Mouse (Mus musculus) splenic B cell, adult 2 months (primary cell): Measurements from ENCODE around the gene Tnfsf13b.

Source experiments
- DNase-seq: peaks from one replicate; pipeline ENCODE4 v3.0.0-alpha.2; 2011; ENCODE audit warnings: low read depth, low spot score
- H3K27me3 ChIP-seq: 2 replicates; pipeline ENCODE4 v1.6.1; 2012; ENCODE audit warnings: mild to moderate bottlenecking, low read length, moderate library complexity, mixed read lengths; ENCODE audit not compliant: control insufficient read depth, poor library complexity, insufficient read depth, severe bottlenecking
- H3K36me3 ChIP-seq: 2 replicates; pipeline ENCODE4 v1.6.1; 2012; ENCODE audit warnings: mild to moderate bottlenecking, low read length, moderate library complexity, mixed read lengths; ENCODE audit not compliant: control insufficient read depth, poor library complexity, insufficient read depth, severe bottlenecking

The Tnfsf13b gene

DNA sequence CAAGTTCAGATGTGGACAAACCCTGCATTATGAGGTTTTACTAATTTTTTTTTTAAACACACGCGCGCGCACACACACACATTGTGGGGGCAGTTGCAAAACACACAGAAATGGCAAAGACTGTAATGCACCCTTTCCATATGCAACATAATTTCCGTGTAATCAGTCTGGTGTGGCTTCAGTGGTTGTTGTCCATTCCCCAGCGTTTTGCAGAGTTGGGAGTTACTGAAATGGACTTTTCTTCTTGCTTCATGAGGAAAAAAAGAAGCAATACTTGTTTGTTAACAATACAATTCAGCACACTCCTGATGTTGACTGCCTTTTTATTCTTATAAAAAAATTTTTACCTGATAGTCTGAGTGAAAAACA is 1.4 kb downstream of the Tnfsf13b start:
- no peaks in the 10 kb centered on the region for H3K36me3 ChIP-seq
- DNase-seq: no peak
- no peaks in the 10 kb centered on the region; the same call in 1 of the 2 replicates for H3K27me3 ChIP-seq

DNA sequence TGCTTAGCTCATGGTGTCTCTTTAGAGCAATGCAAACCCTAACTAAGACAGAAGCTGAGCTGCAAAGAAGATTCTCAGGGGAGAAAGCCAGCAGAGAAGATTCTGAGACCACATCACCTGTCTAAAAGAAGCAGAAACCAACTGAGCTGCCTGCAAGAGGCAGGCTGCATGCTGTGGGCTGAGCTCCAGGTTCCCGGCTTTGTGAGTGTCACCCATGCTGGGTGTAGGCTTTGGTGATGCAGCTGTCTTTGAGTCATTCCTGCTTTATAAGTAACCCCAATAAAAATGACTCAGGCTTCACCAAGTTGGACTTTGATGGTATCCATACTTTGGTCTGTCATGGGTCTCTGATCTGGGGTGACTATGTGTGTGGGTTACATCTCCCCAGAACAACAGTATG is 10.0 kb downstream of the Tnfsf13b start:
- DNase-seq: no peak
- H3K36me3 ChIP-seq: no peaks in the 10 kb centered on the region
- H3K27me3 ChIP-seq: no peaks in the 10 kb centered on the region

DNA sequence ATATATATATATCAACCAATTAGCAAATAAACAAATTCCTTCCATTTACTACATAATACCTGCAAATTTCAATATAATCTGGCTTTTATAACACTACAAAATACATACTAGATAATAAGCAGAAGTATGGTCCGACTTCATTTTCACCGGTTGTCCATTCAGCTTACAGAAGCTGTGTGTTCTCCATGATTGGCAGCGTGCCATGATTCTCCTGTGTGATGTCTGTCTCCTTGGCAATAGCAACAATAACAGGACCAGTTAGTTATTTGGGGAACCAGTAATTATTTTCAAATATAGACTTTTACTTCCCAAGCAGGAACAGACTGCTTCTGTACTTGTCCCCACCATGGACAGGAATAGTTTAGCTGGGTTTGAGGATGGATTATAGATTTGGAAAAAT is 11.0 kb downstream of the Tnfsf13b start:
- Histone ChIP-seq H3K36me3 (no peaks in the 10 kb centered on the region), H3K27me3 (no peaks in the 10 kb centered on the region)
- no peak for DNase-seq

DNA sequence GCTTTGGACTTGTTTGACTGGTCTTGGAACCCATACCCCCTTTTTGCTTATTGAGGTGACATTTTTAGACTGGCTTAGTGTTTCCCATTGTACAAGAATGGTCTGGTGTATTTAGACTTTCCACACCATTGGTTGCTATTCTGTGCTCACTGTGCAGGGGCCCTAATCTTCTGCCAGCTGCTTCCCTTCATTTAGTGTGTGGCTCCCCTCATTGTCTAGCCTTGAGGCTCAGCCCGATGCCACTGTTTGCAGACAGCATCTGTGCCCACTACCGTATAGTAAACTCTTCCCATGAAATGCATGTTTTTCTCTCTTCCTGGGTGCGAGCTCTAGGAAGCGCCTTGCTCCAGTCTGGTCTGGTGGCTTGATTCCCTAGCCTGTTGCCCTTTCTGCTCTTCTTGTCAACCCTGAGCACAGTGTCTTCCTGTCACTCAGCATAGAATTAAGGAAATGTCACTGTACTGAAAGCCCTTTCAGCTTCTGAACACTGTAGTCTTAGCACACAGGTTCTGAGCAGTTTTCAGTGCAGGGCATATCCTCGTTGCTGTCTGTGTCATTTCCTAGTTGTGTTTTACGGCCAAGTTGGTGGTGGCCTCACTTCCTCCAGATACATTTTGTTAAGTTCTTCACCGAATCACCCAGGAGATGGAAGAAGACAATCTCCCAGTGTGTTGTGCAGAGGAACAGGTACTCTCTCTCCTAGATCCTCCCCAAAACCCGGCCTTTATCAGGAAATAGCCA is 24.2 kb downstream of the Tnfsf13b start:
- Histone ChIP-seq H3K36me3 (no peaks in the 10 kb centered on the region), H3K27me3 (no peaks in the 10 kb centered on the region)
- no peak for DNase-seq

DNA sequence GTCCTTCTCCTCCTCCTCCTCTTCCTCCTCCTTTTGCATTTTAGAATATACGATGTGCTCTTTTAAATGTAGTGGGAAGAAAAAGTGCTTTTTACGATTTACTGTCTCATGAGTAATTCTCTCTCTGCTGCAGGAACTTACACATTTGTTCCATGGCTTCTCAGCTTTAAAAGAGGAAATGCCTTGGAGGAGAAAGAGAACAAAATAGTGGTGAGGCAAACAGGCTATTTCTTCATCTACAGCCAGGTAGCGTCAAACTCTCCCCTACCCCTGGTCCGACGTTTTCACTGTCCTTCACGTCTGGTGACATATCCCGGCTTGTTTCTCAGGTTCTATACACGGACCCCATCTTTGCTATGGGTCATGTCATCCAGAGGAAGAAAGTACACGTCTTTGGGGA is 24.9 kb downstream of the Tnfsf13b start:
- no peak for DNase-seq

DNA sequence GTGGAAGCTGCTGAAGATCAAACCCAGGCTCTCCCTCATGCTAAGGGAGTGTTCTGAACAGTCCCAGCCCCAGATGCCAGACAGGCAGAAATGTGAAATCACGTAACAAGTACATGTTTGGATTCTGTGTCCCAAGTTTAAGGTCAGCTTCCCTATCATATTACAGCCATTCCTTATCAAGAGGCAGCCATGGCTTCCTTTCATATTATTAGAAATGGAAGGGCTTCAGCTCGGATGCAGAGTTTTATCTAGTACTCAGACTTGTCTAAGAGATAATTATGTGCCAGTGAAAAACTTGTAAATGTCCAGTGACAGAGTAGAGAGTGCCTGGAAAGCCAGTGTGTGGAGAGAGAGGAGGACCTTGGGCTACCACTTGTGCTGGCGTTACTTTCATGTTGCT is 34.6 kb downstream of the Tnfsf13b start:
- Histone ChIP-seq H3K27me3 (no peaks in the 10 kb centered on the region), H3K36me3 (no peaks in the 10 kb centered on the region)
- DNase-seq: no peak

More for the DNA sequence above, 24.9 kb downstream of the Tnfsf13b start:
- H3K27me3 ChIP-seq: no peaks in the 10 kb centered on the region
- no peaks in the 10 kb centered on the region for H3K36me3 ChIP-seq

DNA sequence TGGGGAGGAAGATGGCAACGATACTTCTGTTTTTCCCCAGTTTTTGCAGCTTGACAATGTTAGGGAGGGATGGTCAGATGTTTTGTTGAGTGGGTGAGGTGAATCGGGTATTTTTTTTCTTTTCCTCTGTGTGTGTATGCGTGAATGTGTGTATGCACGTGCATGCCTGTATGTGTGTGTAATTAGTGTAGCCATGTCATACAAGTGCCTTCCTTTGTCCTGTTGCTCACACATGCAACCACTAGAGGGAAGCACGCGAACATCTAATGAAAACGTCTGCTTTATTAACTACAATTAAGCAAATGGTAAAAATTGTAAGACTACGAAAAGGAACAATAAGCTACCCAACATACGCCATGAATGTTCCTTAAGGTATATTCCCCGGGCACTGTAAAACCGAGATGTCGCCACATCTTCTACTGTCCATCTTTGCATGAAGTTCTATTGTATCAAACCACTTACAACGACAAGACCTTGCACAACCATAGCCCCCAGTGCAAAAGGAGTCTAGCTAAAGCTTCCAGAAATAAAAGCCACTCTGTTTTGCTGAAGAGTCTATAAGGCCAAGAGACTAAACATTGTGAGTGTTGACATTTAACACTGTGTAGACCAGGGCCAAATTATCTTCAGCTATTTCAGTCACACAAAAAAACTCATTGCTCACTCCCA is 37.7 kb downstream of the Tnfsf13b start:
- Histone ChIP-seq H3K36me3 (no peaks in the 10 kb centered on the region), H3K27me3 (no peaks in the 10 kb centered on the region)
- peak; percentile 7 for DNase-seq

DNA sequence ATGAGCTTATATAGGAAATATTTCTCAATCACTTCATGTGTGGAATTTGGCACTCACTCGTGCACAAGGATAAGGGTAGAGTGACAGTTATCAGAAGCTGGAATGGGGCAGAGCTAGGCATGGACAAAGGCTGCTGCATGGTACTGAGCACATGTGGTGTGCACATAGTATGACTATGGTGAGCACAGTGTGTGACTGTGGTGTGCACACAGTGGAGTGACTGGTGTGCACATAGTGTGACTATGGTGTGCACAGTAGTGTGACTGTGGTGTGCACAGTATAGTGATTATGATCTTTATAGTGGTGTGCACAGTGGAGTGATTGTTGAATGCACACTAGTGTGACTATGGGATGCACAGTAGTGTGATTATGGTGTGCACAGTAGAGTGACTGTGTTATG is 39.5 kb downstream of the Tnfsf13b start:
- no peaks in the 10 kb centered on the region for H3K36me3 ChIP-seq
- no peaks in the 10 kb centered on the region for H3K27me3 ChIP-seq
- DNase-seq: no peak

DNA sequence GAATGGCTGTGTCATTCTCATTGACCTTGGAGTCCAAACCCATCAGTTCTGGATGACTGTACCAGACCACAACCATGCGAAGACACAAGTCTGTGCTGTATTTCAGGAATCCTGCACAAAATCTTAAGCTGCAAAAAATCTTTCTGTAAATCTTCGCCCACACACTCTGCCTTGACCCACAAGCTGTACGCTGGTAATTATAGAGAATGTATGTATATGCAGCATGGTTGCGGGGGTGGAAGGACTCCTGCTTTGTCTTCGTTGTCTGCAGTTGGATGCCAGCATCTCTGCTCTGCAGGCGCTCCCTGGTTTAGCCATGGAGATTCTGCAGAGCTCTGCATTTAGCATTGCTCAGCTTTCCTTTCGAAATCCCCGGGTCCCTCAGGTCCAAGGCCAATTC is 42.9 kb downstream of the Tnfsf13b start:
- DNase-seq: no peak
- no peaks in the 10 kb centered on the region for H3K36me3 ChIP-seq
- no peaks in the 10 kb centered on the region for H3K27me3 ChIP-seq

DNA sequence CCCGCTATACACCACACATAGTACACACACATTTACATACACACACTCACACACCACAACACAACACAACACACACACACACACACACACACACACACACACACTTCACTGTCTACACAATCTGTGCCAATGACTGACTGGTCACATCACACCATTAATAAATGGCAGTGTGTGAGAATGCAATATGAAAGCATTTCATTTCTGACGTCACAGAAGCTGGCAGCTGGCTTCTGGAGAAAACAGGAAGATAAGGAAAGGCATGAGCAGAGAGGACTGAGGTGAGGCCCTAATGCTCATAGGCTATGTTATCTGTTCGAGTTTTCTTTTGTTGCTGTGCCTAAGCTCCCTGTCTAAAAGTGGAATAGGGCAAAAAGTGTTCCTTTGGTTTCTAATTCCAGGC is 45.3 kb downstream of the Tnfsf13b start:
- DNase-seq: no peak
- Histone ChIP-seq H3K36me3 (no peaks in the 10 kb centered on the region), H3K27me3 (no peaks in the 10 kb centered on the region)

DNA sequence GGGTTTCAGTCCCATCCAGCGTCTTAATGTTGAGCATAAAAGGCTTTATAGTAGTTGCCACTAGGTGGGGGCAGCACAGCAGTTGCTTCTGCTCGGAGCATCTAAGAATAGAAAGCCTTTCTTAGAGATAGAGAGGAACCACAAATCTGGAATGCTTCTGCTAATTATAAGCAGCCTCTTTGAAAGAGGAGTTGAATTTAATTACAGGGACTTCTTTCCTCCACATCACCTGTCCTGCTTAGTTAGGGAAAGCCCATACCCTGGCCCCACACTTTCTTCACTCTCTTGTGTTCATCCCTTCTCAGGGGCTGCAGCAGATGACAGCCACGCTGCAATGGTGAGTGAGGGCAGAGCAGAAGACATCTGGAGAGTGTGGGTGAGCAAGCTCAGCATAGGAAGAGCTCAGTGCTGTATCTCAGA is 47.3 kb downstream of the Tnfsf13b start:
- DNase-seq: no peak
- Histone ChIP-seq H3K36me3 (no peaks in the 10 kb centered on the region), H3K27me3 (no peaks in the 10 kb centered on the region)

DNA sequence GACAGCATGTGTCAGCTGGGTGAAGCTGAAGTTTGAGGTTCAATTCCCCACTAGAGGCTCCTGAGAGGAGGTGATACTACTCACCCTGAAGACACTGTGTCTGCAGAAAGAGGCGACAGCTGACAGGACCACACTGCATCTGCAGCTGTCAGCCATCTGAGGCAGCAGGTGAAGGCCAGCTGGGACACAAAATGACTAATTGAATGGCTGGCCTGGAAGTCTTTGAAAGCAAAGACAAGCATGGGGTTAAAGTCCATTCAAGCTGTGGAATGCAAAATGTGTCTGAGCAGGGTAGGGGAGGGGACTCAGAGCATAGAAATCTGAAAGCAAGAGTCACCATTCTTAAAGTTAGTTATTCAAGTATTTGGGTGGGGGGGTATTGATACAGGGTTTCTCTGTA is 54.7 kb downstream of the Tnfsf13b start:
- Histone ChIP-seq H3K27me3 (no peaks in the 10 kb centered on the region), H3K36me3 (no peaks in the 10 kb centered on the region)
- DNase-seq: no peak

DNA sequence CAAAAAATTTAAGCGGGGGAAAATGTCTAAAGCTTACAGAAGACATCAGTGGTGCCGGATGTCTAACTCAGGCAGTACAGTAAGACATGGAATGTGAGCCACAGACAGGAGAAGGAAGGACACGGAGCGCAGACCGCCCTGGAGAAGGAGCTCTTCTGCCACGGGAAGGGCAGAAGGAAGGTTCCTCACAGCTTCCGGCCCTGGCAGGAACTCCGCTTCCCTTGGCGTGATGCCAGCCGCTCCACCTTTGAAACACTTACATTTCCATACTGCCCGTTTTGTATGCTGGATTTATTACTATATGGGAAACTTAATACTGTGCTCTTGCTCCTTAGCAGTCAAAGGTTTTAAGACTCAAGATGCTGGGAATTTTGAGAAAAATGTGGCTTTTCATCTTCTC is 60.6 kb downstream of the Tnfsf13b start:
- no peak for DNase-seq
- H3K36me3 ChIP-seq: no peaks in the 10 kb centered on the region
- no peaks in the 10 kb centered on the region for H3K27me3 ChIP-seq

DNA sequence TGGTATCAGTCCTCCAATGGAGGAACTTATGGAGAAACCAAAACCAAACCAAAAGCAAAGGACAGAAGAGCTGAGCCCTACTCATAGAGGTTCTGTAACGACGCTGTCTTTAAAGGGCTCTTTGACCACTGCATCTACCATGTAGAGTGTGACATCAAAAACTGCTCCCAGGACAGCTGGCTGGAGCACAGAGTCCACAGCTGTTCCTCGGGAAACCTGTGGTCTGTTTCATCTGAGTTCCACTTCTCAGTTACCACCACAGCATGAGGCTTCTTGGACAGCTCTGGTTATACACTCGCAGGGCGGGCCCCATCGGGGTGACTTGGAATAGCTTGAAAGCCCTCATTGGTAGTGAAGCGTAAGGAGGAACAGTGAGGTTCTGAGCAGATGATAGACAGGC is 61.5 kb downstream of the Tnfsf13b start:
- no peak for DNase-seq
- Histone ChIP-seq H3K36me3 (no peaks in the 10 kb centered on the region), H3K27me3 (no peaks in the 10 kb centered on the region)

DNA sequence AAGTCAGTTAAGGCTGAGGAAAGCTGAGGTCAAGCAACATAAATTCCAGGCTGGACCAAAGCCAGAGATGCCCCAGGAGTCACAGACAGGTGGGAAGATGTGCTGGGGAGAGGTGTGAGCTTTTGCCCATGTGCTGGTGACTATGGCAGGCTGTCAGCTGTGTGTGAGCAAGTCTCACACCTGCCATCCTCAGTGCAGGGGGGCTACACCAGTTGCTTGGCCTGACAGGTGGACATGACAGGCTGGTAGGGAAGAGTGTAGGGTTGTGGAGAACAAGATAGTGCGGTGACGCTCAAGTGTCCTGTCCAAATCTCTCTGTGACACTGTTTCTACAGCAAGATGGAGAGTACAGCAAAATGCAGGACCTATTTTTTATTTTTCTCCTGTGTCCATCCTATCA is 66.1 kb downstream of the Tnfsf13b start:
- Histone ChIP-seq H3K27me3 (no peaks in the 10 kb centered on the region), H3K36me3 (no peaks in the 10 kb centered on the region)
- DNase-seq: no peak
